Mouse (Mus musculus) cerebellum, postnatal 25 days (tissue): ENCODE results near the gene Timeless.
"Not testable (repeated sequence)": the region's sequence is repeated elsewhere in the genome, so short reads cannot be mapped to it uniquely, and the experiment has no call there.

ENCODE experiments used
- DNase-seq, 2 experiments: peaks; one replicate each; pipeline ENCODE4 v3.0.0; 2021; ENCODE audit warnings: mixed read lengths in 2 of 2

The Timeless gene

DNA sequence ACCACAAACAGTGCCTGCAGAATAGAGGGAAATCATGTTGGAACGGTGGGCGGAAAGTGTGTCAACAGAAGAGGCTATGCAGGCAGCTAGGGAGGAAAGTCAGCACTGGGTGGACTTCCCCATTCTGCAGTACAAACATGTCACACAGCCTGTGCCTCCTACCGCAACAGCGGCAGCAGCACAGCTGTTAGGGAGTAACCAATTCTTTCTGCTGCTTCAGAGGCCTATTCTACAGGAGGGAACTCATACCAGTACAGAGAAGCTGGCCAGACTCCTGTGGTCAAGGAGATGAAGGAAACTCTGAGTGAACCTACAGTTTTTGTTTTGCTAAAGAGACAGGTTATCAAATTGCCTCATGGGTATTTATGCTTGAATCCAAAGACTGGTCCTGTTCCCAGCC lies 27.1 kb downstream of the Timeless start:
- DNase-seq, result no peak

DNA sequence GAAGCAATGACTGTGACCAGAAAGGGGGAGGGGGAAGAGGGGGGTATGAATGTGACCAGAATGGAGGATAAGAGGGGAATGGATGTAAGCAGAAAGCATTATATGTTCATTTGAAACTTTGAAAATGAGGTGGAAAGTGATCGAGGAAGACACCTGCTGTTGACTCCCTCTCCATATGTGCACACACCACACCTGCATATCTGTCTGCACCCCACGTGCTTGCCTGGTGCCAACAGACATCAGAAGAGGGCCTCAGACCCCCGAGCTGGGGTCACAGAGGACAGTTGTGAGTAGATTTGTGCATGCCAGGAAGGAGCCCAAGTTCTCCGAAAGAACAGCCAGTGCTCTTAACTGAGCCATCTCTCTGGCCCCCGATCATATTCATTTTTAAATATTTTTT lies 28.1 kb downstream of the Timeless start:
- DNase-seq, result no peak

GRCm38 (mm10) chr10:128260376-128260775 lies 28.5 kb downstream of the Timeless start:
- DNase-seq, result not testable (repeated sequence)

DNA sequence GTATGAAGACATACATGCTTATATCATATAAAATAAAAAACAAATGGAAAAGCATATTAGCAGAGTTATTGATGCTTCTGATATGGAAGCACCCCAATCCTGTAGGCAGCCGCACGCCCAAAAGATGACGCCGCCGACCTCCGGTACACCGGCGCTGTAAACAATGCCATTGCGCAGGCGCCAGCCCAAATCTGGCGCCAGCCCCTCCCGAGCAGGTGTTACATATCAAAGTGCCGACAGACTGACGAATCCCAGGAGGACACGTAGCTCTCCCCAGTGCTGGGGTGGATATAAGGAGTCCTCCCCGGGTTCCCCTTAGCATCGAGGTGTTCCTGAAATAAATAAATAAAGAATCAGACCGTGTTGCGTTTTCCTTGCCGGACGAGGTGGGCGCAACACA lies 30.4 kb downstream of the Timeless start:
- no peak for DNase-seq

- no peak for DNase-seq
Observed at GRCm38 (mm10) chr10:128263393-128264310, 31.8 kb downstream of the Timeless start.

- no peak for DNase-seq
Observed at GRCm38 (mm10) chr10:128268371-128268770, 36.5 kb downstream of the Timeless start, which contains the start of gene Apof. Gene Apof (plus strand): TSS chr10:128268671.

DNA sequence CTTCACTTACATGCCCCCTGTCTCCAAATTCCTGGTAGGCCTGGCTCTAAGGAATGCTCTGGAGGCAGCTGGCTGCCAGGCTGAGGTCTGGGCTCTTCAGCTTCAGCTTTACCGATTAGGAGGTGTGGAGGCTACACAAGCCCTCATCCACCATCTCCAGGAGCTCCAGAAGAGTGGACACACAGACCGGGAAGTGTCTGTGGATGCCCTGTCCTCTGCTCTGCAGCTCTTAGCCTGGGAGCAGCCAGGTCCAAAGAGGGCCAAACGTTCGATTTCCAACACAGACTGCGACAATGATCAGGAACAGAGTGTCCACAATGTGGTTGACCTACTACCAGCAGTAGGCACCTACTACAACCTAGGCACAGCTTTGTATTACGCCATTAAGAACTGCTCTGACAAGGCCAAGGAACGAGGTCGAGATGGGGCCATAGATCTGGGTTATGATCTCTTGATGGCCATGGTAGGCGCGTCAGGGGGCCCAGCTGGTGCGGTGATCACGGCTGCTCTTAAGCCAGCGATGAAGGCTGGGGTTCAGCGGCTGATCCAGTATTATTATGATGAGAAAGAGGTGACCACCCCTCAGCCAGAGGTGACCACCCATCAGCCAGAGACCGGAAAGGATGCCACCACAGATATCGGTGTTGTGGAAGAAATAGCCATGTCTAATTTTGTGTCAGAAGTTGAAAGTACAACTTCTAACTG lies 37.5 kb downstream of the Timeless start:
- DNase-seq, result no peak

DNA sequence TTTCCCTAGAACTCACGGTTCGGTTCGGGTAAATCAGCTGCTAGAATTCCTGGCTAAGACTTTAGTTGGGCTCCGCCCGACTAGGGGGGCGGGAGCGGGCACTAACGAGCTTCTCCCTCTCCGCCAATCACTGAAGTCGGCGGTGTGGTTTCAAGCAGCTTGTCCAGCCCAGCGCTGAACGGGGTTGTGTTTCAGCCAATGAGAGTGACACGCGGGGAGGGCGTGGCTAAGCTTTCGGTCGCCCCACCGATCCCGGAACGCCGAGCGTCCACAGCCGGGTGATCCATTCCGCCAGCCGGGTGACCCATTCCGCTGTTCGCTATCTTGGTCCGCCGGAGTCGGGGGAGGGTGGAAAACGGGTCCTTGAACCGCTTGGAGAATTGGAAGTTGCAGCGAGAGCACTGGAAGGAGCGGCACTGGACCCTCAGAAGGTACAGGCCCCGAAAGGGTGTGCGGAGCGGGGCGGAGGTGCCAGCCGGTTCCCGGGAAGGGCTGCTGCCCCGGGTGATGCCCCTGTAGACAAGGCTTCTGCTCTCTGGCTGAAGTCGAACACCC lies 38.5 kb downstream of the Timeless start, which contains the start of gene Stat2:
Gene Stat2 (plus strand): TSS at position 273 of the 555 bp plus-strand sequence.
- peak; percentile 96 to 98 for DNase-seq

- DNase-seq, result peak in 1 of 2 experiments; percentile 38
Observed at GRCm38 (mm10) chr10:128270866-128271265, 39.0 kb downstream of the Timeless start.

GRCm38 (mm10) chr10:128271883-128272282 lies 40.0 kb downstream of the Timeless start:
- DNase-seq, result peak in 1 of 2 experiments; percentile 51

DNA sequence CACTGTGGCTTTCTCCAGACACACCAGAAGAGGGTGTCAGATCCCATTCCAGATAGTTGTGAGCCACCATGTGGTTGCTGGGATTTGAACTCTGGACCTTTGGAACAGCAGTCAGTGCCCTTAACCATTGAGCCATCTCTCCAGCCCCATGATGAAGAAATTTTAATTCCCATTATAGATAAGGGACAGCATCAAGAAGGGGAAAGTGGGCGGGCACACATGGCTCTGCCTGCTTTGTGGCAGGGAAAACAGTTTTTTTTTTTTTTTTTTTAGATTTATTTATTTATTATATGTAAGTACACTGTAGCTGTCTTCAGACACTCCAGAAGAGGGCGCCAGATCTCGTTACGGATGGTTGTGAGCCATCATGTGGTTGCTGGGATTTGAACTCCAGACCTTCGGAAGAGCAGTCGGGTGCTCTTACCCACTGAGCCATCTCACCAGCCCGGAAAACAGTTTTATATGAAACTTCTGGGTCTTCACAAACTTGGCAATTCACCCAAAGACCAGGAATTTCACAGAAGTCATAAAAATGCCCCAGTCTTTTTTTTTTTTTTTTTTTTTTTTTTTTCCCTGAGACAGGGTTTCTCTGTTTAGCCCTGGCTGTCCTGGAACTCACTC lies 41.1 kb downstream of the Timeless start:
- not testable (repeated sequence) for DNase-seq

- not testable (repeated sequence) for DNase-seq
Observed at GRCm38 (mm10) chr10:128275374-128275773, 43.5 kb downstream of the Timeless start.

DNA sequence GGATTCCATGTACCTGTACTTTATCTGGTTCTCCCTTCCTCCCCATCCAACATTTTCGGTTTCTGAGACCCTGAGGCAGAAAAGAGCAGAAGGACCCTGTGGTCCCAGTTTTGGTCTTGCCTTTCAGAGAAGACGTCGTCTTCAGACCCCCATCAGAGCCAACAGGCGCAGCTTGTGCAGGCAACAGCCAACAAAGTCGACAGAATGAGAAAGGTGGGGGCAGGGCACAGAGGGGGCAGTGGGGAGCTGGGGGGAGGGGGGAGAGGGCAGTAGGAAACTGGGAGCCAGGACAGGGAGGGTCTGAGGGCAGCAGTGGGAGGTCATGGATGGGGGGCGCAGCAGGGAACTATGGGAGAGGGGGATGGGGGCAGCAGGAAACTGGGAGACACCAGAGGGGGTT lies 46.3 kb downstream of the Timeless start:
- no peak for DNase-seq

GRCm38 (mm10) chr10:128280943-128281342 lies 49.1 kb downstream of the Timeless start:
- no peak for DNase-seq

DNA sequence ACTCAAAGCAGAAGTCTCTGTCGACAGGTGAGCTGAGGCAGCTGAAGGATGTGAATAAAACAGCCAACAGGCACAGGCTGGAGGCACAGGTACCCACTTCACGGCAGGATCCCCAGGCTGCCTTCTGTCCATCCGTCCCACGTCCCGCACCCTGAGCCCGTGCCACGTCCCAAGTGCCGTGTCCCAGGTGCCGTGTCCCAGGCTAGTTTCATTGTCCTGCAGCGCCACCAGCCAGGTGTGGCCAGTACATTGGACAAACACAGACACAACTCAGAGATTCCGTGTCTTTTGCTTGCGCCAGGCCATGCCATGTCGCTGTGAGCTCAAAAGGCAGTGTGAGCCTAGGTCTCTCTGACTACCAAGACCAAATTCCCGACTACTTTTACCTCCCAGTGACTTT lies 49.8 kb downstream of the Timeless start:
- DNase-seq, result peak in 1 of 2 experiments; percentile 47

GRCm38 (mm10) chr10:128282886-128283450 lies 51.1 kb downstream of the Timeless start:
- peak in 1 of 2 experiments; percentile 55 for DNase-seq

DNA sequence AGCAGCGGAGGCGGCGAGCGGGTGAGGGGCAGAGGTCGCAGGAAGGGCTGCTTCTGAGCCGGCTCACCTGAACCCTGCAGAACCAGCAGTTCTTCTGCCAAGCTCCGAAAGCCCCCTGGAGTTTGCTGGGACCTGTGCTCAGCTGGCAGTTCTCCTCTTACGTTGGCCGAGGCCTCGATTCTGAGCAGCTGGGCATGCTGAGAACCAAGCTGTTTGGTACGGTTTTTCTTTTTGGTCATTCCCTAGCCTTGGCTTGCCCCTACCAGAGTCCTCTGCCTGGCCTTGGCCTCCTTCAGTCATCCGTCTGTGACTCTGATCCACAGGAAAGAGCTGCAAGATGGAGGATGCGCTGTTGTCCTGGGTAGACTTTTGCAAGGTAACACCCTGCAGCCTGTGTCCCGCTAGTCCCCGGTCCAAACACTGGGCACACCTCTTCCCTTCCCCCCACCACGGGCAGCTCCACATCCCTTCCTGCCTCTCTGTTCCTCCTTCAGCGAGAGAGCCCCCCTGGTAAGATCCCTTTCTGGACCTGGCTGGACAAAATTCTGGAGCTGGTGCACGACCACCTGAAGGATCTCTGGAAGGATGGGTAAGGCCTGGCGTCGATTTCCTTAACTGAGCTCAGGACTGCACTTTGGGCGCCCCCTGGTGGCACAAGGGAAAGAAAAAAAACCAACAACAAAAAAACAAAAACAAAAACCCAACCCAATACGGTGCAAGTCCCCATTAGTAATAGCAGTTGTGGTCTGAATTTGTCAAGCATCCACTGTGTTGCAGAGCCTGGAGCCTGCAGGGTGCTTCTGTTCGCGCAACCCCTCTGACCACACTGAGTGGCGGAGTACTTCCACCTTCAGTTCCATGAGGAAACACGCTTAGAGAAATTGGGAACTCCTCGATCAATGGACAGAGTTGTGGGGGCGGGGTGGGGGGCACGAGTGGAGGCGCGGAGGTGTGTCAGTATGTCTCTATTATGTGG lies 52.0 kb downstream of the Timeless start:
- DNase-seq, result peak; percentile 97 to 99

- peak in 1 of 2 experiments; percentile 33 for DNase-seq
Observed at GRCm38 (mm10) chr10:128290594-128290993, 58.7 kb downstream of the Timeless start.

GRCm38 (mm10) chr10:128296370-128297090 lies 64.7 kb downstream of the Timeless start:
- DNase-seq, result peak; percentile 33 to 47

GRCm38 (mm10) chr10:128297221-128297620 lies 65.4 kb downstream of the Timeless start:
- DNase-seq, result peak; percentile 77 to 82
